Mouse (Mus musculus): ENCODE data around the gene Shroom2. TPM values are rescaled to one million over a fixed set of nuclear protein-coding genes. Genes with fewer than 3 reads are reported as not detected.

Shroom2 gene
- polyA plus RNA-seq, 1 experiment, result 69.0 TPM

GRCm38 (mm10) chrX:152655796-152656608, 113.3 kb downstream of the Shroom2 start:
- TF ChIP-seq POLR2A (IDR thresholded peaks at IDR 0.05; ENCODE audit: extremely low read depth, insufficient read depth, low read length) (no peak), CTCF (IDR thresholded peaks at IDR 0.05; ENCODE audit: extremely low read depth, insufficient read depth, low read length) (no peak)
- Histone ChIP-seq H3K4me3 (ENCODE audit: insufficient read depth, low read length) (no peak overlapping the region), H3K4me1 (ENCODE audit: control insufficient read depth, insufficient read depth, low read length) (no peaks in the 10 kb centered on the region), H3K27ac (ENCODE audit: insufficient read depth, low read length) (peak overlapping the region; percentile 32; the same call in 1 of the 2 replicates)

DNA sequence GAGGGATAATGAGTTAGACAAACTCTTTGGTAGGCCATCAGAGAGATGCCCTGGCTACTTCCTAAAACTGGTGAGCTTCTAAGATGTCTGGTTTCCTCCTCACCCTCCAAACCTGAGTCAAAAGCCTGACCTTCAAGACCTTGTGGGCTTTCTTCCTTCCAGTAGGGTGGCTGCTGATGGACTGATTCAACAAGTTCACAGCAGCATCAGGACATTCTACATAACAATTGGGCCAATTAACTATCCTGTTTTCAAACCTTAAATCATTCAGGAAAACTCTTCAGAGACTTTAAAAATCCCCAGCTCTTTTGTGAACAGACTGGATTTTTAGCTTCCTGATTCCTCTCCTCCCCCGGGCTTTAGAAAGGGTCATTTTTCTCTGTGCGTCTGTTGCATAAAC, 116.6 kb downstream of the Shroom2 start:
- no peak overlapping the region for H3K4me3 ChIP-seq (ENCODE audit: insufficient read depth, low read length)
- no peak for TF ChIP-seq CTCF (IDR thresholded peaks at IDR 0.05; ENCODE audit: extremely low read depth, insufficient read depth, low read length)
- no peak for TF ChIP-seq POLR2A (IDR thresholded peaks at IDR 0.05; ENCODE audit: extremely low read depth, insufficient read depth, low read length)
- no peak overlapping the region for H3K27ac ChIP-seq (ENCODE audit: insufficient read depth, low read length)
- no peaks in the 10 kb centered on the region for H3K4me1 ChIP-seq (ENCODE audit: control insufficient read depth, insufficient read depth, low read length)

DNA sequence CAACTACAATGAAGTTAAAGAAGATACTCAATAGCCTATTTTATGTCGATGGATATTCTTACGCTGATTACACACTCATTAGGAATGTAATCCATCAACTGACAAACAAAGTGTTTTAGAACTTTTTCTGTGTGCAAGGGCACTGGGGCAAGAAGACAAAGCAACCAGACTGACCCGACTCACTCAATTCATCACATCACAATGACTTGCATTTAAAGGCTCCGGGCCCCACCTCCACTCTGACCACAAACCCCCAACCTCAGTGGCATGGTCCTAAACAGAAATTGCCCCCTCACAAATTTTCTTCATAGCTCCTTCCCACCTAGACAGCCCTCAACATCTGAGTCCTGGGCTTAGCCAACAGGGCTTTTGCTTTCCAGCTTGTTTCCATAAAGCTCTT, 124.4 kb downstream of the Shroom2 start:
- Histone ChIP-seq H3K4me3 (ENCODE audit: insufficient read depth, low read length) (no peak overlapping the region), H3K4me1 (ENCODE audit: control insufficient read depth, insufficient read depth, low read length) (no peaks in the 10 kb centered on the region), H3K27ac (ENCODE audit: insufficient read depth, low read length) (no peak overlapping the region)
- TF ChIP-seq CTCF (IDR thresholded peaks at IDR 0.05; ENCODE audit: extremely low read depth, insufficient read depth, low read length), result no peak
- no peak for TF ChIP-seq POLR2A (IDR thresholded peaks at IDR 0.05; ENCODE audit: extremely low read depth, insufficient read depth, low read length)

GRCm38 (mm10) chrX:152643679-152644638, 125.3 kb downstream of the Shroom2 start:
- Histone ChIP-seq H3K4me1 (ENCODE audit: control insufficient read depth, insufficient read depth, low read length) (no peaks in the 10 kb centered on the region), H3K27ac (ENCODE audit: insufficient read depth, low read length) (peak overlapping the region; percentile 67; the same call in 1 of the 2 replicates), H3K4me3 (ENCODE audit: insufficient read depth, low read length) (peak overlapping the region; percentile 47)
- TF ChIP-seq POLR2A (IDR thresholded peaks at IDR 0.05; ENCODE audit: extremely low read depth, insufficient read depth, low read length), result peak; percentile 56; the same call in 1 of the 2 replicates
- no peak for TF ChIP-seq CTCF (IDR thresholded peaks at IDR 0.05; ENCODE audit: extremely low read depth, insufficient read depth, low read length)

GRCm38 (mm10) chrX:152643201-152643600, 126.1 kb downstream of the Shroom2 start:
- Histone ChIP-seq H3K4me1 (ENCODE audit: control insufficient read depth, insufficient read depth, low read length) (no peaks in the 10 kb centered on the region), H3K4me3 (ENCODE audit: insufficient read depth, low read length) (peak overlapping the region; percentile 47), H3K27ac (ENCODE audit: insufficient read depth, low read length) (no peak overlapping the region)
- no peak for TF ChIP-seq CTCF (IDR thresholded peaks at IDR 0.05; ENCODE audit: extremely low read depth, insufficient read depth, low read length)
- no peak for TF ChIP-seq POLR2A (IDR thresholded peaks at IDR 0.05; ENCODE audit: extremely low read depth, insufficient read depth, low read length)

DNA sequence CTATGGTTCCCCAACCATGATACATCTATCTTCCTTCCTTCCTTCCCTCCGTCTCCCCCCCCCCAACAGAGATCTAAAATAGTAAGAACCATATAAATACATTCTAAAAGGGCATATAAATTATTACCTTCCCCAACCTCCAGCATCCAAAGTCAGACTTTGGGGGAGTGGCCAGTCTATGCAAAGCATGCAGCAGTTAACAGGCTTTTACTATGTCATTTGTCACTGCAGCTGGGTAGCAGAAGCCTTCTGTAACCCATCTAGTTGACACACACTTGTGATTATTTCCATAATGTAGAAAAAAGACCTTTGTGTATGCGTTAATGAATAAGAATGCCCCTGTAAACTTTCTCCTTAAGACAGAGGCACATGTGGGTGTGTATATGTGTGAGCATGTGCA, 126.6 kb downstream of the Shroom2 start:
- Histone ChIP-seq H3K4me3 (ENCODE audit: insufficient read depth, low read length) (peak overlapping the region; percentile 18; the same call in 1 of the 2 replicates), H3K4me1 (ENCODE audit: control insufficient read depth, insufficient read depth, low read length) (no peaks in the 10 kb centered on the region), H3K27ac (ENCODE audit: insufficient read depth, low read length) (no peak overlapping the region)
- no peak for TF ChIP-seq POLR2A (IDR thresholded peaks at IDR 0.05; ENCODE audit: extremely low read depth, insufficient read depth, low read length)
- TF ChIP-seq CTCF (IDR thresholded peaks at IDR 0.05; ENCODE audit: extremely low read depth, insufficient read depth, low read length), result no peak

DNA sequence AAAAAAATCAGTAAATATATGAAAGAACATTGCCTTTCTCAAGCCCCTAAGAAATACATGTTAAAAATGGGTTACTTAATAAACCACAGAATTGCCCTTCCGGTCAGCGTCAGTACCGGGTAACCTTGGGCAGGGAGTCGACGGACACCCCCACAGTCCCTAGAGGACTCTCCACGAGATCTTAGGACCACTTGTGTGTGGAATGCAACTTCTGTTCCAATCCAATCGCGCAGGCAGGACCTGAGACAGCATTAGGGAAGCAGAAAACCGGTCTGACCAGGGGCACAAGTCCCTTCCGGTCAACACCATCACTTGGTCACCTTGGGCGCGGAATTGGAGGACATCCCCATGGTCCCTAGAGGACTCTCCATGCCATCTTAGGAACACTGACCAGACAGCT, 133.9 kb downstream of the Shroom2 start:
- Histone ChIP-seq H3K4me1 (ENCODE audit: control insufficient read depth, insufficient read depth, low read length) (no peaks in the 10 kb centered on the region), H3K4me3 (ENCODE audit: insufficient read depth, low read length) (no peak overlapping the region), H3K27ac (ENCODE audit: insufficient read depth, low read length) (no peak overlapping the region)
- no peak for TF ChIP-seq POLR2A (IDR thresholded peaks at IDR 0.05; ENCODE audit: extremely low read depth, insufficient read depth, low read length)

GRCm38 (mm10) chrX:152621407-152621806, 147.9 kb downstream of the Shroom2 start:
- H3K4me1 ChIP-seq (ENCODE audit: control insufficient read depth, insufficient read depth, low read length), result no peaks in the 10 kb centered on the region
- no peak overlapping the region for H3K4me3 ChIP-seq (ENCODE audit: insufficient read depth, low read length)
- no peak for TF ChIP-seq CTCF (IDR thresholded peaks at IDR 0.05; ENCODE audit: extremely low read depth, insufficient read depth, low read length)
- TF ChIP-seq POLR2A (IDR thresholded peaks at IDR 0.05; ENCODE audit: extremely low read depth, insufficient read depth, low read length), result no peak

DNA sequence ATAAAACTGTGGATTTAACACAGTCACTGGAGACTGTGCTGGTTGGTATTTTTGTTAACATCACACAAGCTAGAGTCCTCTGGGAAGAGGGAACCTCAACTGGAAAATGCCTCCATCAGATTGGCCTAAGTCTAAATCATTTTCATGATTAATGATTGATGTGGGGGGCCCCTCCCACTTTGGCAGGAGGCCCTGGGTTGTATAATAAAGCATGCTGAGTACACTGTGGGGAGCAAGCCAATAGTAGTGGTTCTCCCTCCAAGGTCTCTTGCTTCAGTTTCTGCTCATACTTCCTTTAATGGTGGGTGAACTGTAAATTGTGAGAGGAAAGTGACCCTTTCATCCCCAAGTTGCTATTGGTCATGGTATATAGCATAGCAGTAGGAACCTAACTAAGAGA, 148.3 kb downstream of the Shroom2 start:
- no peak for TF ChIP-seq CTCF (IDR thresholded peaks at IDR 0.05; ENCODE audit: extremely low read depth, insufficient read depth, low read length)
- no peak for TF ChIP-seq POLR2A (IDR thresholded peaks at IDR 0.05; ENCODE audit: extremely low read depth, insufficient read depth, low read length)
- Histone ChIP-seq H3K27ac (ENCODE audit: insufficient read depth, low read length) (no peak overlapping the region), H3K4me1 (ENCODE audit: control insufficient read depth, insufficient read depth, low read length) (no peaks in the 10 kb centered on the region), H3K4me3 (ENCODE audit: insufficient read depth, low read length) (no peak overlapping the region)

More at GRCm38 (mm10) chrX:152621407-152621806, 147.9 kb downstream of the Shroom2 start:
- no peak overlapping the region for H3K27ac ChIP-seq (ENCODE audit: insufficient read depth, low read length)

Measured in cortical plate, adult 2 months (tissue).